Mouse (Mus musculus) urinary bladder, postnatal 4 days (tissue): ENCODE measurements at regions not wholly inside any gene's neighbourhood (a gene's known extent, or its start where the extent isn't known, plus 50 kb on each side); places are given as distances from the start of the nearest gene placed in this dataset.

Source experiments
- DNase-seq, 2 experiments: peaks; one replicate each; pipeline ENCODE4 v3.0.0; 2021 to 2022; ENCODE audit warnings: low spot score in 2 of 2

DNA sequence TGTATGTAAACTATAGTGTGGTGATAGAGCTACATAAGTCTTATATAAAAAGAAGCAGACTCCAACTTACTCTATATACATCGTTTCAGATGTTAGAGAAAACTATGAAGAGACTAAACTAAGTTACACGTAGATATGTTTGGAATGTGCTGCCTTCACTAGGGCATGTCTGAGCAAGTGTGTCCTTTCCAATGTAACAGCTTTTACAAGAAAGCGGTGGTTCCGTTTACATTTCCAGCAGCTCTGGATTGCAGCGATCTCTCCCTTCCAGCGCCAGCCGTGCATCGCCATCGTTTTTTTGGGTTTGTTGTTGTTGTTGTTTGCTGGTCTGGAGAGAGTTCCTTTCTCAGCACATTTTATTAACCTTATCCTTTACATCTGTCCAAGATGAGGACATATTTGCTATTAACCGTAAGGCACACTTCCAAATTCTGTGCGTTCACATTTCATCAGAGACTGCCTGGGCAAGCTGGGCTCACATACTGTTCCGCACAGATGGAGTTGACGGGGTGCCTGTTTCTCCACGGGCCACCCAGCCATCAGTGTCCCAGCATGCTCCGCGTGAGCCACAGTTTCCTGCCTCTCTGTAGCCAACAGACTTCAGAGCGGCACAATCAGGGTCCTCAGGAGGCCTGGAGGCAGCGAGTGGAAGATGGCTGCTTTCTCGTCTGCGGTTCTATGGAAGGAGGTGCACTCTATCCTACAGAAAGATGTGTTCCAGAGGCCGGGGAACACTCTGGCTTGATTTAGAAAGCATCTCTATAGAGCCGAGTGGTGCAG lies 125.2 kb upstream of the Map1b start:
- DNase-seq, result no peak

DNA sequence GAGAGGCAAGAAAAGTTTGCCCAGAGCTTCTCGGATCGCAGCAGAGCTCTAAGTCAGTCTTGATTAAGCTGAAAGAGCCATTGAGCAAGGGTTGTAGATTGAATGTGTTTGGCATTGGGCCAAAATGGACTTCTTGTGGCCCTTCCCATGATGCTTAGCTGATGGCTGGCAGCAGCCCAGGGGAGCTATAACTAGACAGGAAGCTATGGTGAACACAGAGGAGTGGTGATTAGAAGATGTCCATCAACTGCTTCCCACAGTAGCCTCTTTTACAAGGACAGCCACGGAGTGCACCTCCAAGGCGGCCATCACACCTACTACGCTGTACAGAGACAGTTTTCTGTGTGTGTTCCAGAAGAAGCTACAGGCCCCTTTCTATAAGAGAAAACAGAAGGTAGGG lies 116.4 kb upstream of the Map1b start:
- DNase-seq, result no peak

DNA sequence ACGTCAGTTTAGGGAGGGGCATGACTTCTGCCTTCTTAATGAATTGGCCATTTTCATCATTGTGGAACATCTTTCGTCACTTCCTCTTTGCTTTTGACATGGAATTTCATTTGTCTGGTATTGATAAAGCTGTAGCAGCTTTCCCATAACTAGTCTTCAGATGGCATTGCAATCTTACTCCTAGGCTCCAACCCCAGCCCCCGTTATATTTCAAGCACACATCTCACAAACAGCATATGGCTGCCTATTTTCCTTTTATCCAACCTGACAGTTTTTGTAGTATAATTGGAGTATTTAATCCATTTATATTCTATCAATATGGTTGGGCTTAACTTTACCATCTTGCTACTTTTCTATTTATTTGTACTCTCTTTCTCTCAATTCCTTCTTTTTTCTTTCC lies 114.5 kb upstream of the Map1b start:
- DNase-seq, result no peak

DNA sequence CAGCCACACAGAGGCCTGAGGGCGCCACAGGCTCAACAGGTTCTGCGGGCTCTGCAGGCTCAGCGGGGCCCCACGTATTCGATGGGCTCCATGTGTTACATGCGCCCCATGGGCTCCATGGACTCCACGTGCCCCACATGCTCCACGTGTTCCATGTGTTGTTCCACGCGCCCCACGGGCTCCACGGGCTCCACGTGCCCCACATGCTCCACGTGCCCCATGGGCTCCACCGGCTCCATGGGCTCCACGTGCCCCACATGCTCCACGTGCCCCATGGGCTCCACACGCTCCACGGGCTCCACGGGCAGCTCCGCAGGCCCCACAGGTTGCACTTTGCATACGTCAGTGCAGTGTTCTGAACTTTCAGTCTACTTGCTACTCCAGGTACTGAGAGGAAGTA lies 114.0 kb upstream of the Map1b start:
- DNase-seq, result no peak

DNA sequence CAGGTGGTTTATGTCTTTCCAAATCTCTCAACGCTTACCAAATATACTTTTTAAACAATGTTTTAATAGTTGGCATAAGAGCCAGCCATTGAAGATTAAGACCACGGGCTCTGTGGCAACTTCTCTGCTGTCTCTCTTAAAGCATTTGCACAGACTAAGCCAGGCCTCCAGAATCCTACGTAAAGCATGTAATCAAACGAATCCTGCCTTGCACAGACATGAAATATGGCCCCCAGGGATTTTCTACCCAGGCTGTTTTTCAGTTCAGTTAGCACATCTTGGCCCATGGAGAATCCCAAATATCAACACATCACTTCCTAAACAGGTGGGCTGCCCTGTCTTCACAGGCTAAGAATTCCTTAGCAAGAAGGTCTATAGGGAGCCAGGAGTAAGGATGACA lies 108.9 kb upstream of the Map1b start:
- DNase-seq, result no peak

DNA sequence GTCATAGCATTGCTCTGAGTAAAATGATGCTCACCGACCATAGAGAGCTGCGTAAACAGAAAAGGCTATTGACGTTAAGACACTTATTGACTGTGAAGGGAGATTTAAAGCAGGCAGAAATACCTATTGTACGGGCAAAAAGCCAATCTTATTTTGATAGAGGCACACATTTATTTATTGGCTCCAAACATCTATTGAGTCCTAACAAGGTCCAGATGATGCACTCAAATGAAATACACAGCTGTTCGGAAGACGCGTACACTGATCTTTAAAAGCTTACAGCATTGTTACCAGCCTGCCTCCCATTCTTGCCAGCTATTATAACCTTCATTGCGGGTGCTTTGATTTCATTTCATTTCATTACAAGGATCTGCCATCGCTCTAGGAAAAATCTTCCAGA lies 102.0 kb upstream of the Map1b start:
- DNase-seq, result no peak

DNA sequence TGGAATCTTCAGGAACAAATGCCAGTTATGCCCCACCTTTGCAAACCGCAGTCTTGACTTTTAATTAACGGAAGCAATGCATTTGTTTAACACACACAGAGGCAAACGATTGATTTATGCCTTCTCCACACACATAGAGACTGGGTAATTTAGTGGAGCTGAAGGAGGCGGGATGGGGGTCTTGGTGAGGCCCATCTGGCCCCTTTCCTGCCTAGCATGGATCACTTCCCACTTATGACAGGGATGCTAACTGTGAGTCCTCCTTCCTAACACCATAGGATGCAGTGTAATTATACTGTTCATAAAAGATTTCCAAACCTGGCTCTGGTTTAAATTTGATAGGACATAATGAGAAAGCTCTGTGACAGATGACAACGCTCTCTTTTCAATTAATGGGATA lies 101.1 kb upstream of the Map1b start:
- DNase-seq, result no peak

DNA sequence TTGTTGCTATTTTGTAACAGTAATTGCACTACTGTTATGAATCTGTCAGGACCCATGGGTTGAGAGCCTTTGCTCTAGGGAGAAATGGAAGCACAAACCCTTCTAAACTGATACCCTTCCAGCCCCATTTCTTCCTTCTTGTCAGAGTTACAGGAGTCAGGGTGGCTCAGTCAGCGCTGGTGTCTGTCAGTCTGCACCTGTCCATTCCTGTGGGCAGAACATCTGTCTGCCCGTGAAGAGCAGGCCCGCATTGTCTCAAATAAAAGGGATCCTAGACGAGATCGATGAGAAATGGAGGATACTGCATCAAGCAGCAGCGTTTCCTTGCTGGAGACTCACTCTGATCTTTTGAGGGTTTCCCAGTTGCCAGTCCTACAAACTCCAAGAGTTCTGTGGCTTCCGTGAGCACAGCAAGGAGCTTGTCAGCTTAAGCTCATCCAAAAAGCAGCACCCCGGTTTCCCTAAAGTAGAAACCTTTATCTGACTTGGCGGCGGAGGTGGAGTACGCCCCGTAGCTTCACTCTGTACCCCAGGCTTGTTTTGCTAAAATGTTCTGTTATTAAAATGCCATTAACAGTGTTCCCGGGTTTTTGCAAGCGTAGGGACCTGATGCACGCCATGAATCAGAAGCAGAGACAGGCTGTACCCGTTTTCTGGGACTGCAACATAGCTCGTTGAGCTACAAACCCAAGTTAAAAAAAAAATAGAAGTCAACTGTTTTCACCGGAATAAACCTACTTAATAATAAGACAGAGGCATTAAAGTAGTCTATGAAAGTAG lies 95.6 kb upstream of the Map1b start:
- no peak for DNase-seq

DNA sequence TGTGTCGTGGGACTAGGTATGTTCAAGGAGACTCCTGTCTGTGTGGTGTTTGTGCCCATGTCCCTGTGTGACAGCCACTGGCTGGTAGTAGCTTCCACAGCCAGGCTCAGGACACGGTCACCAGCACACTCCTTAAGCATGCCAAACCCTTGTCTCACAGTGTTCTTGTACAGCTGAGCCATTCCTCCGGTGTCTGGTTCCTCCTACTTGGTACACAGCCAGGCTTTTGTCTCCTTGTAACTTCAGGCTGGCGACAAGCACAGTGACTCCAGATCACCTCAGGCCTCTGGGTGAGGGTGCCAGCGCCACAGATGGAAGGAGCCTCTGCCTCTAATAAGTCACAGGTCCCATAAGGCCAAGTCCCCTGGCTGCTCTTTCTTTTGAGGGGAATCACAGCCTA lies 94.2 kb upstream of the Map1b start:
- no peak for DNase-seq

DNA sequence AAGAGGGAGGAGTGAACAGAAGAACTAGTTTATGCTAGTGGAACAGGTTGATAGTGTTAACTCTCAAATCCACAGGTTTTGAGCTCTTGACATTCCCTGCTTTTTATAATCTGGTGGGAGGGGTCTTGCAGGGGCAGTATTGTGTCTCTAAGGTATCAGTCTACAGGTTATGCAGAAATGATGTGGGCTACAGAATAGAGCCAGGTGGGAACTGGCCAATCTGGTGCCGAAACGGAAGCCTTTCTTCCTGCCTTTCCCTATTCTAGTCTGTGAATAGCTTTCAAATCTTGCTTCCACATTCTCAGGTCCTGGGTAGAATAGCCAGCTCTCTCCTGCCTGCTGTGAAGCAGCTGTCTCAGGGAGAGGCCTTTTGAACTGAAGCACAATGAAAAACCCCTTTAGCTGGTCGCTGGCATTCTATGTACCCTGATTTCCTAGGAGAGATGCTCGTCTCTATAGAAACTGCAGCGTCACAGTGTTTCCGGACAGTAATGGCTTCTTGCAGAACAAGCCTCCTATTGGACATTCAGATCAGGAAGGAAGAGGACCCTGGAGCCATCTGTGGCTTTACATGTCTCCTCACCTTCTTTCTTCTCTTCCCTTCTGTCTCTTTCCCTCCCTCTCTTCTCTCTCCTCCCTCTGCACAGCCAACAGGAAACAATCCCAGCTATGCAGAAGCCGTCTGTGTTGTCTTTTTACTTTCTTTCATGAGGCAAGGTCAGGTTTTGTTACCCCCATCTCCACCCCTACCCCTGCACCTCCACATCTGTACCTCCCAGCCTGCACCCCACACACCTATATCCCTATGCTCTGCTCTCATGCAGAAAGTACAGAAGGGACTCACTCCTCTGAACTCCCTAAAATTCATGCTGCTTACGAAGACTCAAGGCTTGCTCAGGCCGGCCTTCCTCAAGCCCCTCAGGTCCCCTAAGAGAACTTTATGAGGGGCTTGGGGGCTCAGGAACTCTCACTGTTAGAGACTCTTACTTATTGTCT lies 93.1 kb upstream of the Map1b start:
- no peak for DNase-seq

DNA sequence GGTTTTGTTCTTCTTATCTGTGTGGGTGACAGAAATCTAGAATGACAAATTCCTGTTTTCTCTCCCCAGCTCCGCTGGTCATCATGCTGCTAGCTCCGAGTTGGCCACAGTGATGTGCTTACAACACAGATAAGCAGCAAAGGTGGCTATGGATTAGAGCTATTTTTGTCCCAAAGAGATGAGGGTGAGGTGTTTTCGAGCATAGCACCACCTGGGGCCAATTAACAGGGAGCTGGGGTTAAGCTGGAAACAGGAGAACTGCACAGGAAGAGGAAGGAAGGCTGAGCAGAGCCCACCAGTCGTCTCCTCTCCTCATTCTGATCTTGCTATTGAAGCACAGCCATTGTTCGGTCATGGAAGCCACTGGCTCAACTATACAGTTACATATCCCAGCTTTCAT lies 92.3 kb upstream of the Map1b start:
- no peak for DNase-seq

DNA sequence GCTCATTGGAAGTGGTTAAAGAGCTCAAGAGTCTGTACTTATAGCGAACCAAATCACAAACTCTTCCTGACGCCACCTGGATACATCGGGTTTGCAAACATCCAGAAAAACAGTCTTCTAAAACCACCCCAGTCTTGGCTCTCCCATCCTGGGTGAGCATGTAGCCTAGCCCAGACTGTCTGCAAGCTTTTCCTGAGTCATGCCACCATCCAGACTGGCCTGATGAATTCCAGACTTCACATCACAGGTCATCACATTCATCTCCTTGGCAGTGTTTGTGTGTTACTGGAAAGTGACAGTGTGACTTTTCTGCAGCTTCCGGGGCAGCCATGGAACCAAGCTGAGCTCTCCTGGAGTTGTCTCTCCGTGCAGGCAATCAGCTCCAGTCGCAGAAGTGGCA lies 90.9 kb upstream of the Map1b start:
- no peak for DNase-seq

DNA sequence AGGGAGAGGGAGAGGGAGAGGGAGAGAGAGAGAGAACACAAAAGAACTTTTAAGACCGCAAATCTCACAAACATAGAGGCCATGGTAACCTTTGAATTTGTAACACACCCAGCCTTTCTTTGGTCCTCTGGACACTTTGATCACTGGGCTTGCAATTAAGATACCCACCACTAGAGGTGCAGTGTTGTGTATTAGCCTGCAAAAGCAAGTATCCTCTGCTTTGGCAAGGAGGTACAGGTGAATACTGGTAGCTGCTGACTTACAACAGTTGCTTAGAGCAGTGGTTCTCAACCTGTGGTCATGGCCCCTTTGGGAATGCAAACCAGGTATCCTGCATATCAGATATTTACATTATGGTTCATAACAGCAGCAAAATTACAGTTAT lies 90.3 kb upstream of the Map1b start:
- DNase-seq, result no peak

DNA sequence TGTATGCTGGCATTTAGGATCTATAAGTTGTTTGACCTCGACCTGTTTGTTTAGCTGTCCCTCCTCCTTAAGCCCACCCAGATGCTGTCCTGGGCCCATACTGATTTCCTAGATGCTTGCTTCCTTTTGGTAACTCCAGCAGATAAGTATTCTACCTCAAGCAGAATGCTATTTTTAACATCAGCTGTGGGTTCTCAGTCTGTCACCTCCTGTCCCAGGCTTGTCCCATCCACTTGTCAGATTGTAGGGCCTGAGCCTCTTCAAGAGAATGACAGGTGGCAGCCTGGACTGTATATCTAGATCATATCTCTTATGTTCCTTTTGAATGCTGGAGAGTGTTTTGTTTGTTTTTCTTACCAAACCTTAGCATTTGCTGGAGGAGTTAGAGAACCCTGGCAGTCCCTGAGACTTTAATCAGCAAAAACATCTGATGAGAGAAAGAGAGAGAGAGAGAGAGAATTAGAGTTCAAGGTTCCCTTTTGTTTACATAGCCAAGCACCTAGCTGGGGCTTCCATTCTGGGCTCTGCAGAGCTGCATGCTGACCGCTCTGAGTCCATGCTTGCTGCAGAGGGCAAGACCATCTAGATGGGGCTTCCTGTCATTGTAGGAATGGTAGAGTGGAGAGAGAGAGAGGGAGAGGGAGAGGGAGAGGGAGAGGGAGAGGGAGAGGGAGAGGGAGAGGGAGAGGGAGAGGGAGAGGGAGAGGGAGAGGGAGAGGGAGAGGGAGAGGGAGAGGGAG lies 89.7 kb upstream of the Map1b start:
- no peak for DNase-seq

DNA sequence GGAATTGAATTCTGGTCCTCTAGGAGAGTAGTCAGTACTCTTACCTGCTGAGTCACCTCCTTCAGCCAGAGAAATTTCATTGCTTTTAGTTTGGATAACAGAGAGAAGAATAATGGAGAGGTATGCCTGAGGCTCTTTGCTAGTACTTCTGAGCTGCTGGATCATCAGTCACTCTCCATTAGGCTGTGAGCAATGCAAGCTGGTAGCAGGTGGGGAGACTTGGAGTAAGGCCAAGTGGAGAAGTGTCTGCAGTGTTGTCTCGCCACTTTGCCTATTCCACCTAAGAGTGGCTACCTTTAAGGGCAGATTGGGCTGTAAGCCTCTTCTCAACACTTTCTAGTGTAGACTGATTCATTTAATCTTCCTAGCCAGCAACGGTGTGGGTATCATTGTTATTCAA lies 81.6 kb upstream of the Map1b start:
- no peak for DNase-seq

DNA sequence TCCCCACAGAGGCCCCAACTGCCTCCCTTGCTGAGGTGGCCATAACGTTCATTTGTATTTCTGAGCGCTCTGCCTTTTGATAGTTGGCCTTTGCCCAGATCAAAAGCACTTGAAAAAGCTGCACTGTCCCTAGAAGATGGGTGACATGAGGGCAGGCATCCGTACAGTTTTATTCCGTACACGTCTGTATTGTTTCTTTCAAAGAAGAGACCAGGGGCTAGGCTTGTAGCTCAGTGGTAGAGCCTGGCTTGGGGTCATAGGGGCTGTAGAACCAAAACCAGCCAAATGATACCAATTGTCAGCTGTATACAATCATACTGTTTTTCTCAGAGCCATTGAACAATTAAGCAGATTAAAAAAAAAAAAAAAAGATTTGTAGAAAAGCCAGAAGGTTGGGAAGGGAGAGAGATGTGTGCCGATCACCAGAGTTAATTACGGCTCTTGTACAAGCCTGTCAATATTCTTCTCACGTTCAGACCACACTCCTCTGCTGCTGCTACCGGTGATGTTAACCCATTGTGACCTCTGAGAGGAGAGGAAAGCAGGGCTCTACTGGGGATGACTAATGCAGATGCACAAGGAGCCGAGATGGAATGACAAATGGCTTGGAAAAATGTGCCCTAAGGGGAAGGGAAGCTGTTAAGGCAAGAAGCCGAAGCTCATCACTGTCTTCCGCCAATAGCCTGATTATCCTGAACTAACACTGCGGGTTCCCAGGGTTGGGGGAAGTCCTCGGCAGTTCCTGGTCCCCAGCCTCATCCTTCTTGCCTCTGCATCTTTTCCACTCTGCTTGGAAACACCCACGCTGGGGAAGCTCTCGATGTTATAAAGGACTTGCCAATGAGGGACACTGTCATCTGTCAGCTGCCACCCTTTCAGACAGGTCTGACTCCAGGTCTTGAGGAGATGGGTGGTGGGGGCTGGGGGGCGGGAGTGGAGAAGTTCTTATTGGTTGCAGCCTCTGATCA lies 77.8 kb upstream of the Map1b start:
- no peak for DNase-seq

DNA sequence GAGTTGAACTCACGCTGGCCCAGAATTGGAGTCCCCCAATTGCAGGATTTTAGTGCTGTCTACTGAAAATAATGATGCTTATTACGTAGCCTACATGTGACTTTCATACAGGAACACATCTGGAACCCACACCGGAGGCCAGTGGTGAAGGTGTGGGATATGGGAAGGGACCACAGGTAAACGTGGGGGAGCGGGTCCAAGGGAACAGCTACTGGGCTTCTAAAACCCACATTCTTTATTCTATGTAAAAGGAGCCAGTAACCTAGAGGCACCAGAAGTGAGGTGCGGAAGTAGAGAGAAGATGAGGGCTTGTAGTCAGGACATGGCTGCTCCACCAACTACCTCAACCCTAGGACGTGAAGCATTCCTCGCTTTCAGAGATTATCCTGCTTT lies 76.9 kb upstream of the Map1b start:
- DNase-seq, result no peak

DNA sequence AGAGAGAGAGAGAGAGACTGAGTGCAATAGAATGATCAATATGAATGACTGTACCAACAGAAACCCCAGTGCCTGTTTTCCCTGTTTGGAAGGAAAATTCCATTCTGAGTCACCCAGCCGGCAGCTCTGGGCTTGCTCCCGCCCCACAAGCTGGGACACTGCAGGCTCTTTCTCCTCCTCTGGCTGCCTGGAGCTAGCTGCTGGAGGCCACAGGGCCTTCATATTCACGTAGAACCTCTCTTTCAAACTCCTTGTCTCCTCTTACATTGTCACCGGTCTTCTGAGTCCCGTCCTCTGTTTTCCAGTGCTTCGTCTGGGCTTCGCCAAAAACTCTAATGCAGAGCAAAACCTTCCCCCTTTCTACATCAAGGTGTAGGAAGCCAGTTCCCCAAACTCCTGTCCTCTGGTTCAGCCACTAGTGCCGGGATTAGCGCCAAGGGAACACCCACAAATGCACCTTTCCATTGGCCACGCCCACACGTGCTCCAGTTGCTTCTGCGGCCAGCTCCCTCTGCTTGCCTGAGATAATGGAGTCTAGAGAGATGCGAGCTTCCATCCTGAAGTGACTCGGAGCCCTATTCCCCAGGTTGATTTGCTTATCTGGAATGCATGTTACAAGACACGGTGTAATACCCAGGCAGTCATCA lies 76.4 kb upstream of the Map1b start:
- no peak for DNase-seq

DNA sequence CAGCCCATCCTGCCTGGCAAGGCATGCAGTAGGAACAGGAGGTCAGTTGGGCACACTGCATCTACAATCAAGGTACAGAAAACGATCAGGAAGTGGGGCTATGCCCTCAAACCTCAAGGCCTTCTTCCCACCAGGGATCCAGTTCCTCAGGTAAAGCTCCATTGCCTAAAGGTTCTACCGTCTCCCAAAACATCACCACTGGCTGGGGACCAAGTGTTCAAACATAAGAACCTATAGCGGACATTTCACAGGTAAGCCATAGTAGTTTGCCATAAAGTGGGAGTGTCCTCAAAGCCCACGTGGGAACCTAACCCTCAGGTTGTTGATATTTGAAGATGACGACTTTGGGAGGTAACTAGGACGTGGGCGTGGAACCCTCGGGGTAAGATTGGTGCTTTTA lies 72.3 kb upstream of the Map1b start:
- DNase-seq, result no peak

DNA sequence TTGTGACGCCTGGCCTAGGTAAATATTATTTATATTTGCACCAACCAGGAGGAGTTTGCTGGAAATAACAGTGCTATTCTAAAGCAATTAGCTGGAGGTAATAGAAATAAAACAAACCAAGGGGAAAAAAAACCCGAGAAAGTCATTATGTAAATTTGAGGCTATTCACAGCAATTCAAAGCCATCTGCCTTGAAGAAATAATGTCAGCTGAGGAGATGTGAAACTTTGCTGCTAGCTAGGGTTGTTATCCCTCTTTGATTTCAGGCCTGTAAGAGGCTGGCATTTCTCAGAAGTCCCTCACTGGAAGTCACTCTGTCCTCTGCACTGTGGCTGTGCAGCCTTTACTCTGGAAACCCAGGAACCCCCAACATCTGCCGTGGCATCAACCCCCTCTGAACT lies 67.5 kb upstream of the Map1b start:
- no peak for DNase-seq
